Mouse (Mus musculus) naive thymus-derived CD4-positive, alpha-beta T cell, adult 2 months (primary cell): ENCODE results near the gene Rnf135.
"Not testable (repeated sequence)": the region's sequence is repeated elsewhere in the genome, so short reads cannot be mapped to it uniquely, and the experiment has no call there.

Experiments used
- DNase-seq: peaks from one replicate; pipeline ENCODE4 v3.0.0-alpha.2; 2011; ENCODE audit warnings: low read depth

The Rnf135 gene

GRCm38 (mm10) chr11:80183705-80184255 lies at the start of gene Rnf135:
Gene Rnf135, plus strand, starts transcription at chr11:80183851.
- peak; percentile 71 for DNase-seq

GRCm38 (mm10) chr11:80134744-80135143 lies 48.9 kb upstream of the Rnf135 start:
- no peak for DNase-seq

DNA sequence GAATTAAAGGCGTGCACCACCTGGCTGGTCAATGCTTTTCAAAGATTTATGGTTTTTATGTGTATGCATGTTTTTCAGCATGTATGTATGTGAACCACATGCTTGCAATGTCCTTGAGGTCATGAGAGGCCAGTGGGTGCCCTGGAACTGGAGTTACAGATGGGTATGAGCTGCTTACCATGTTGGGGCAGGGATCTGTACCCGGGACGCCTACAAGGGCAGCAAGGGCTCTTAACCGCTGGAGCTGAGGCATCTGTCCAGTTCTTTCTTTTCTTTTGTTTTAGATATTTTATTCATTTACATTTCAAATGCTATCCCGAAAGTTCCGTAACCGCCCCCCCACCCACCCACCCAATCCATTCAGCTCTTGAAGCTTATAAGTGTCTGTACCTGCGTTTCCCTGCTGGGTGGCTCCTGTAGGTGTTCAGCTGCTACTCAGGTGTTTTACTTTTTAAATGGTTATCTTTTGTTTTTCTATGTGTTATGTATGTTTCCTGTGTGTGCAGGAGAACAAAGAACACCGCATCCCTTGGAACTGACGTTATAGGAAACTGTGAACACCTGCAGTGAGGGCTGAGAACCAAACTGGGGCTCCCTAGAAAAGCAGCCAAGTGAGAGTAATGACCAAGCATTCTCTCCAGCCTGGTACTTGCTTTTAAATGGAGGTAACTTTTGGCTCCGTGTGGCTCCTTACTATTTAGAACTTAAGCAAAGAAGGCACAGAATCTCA lies 47.5 kb upstream of the Rnf135 start:
- DNase-seq = peak; percentile 32

- DNase-seq = no peak
Measured at GRCm38 (mm10) chr11:80136786-80137185, 46.9 kb upstream of the Rnf135 start.

DNA sequence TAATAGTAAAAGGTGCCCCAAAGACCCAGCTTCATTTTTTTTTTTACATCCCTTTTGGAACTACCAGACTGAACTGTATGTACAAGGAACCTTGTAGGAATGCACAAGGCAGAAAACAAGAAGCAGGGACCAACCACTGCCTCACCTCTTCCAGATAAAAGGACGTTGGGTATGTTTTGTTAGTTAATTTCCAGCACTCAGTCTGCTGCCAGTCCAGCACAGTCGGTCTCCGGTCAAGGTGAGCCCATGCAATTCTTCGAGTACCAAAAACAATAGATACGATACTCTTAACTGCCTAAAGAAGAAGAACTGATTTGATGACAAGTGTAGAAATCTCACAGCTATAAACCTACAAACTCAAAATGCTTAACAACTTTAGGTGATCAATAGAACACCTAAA lies 45.9 kb upstream of the Rnf135 start:
- DNase-seq = no peak

- DNase-seq = peak; percentile 85
Measured at GRCm38 (mm10) chr11:80141825-80142521, 41.7 kb upstream of the Rnf135 start, which contains the start of gene Tefm. Gene Tefm, minus strand, starts transcription at chr11:80142175.

DNA sequence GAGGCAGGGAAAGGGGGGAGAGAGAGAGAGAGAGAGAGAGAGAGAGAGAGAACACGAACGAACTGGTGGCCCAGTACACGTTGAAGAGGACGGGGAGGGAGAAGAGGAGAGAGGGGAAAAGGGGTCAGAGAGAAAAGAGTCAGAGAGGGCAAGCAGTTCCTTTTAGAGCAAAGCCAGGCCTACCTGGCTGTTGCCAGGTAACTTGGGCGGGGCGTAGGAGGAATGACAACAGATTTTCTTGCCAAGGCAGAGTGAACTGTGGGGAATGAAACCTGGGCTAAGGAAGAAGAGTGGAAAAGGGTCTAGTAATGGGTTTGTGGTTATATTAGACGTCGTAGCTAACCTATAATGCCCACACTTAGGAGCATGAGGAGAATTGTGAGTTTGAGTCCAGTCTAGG lies 40.8 kb upstream of the Rnf135 start:
- DNase-seq = no peak

DNA sequence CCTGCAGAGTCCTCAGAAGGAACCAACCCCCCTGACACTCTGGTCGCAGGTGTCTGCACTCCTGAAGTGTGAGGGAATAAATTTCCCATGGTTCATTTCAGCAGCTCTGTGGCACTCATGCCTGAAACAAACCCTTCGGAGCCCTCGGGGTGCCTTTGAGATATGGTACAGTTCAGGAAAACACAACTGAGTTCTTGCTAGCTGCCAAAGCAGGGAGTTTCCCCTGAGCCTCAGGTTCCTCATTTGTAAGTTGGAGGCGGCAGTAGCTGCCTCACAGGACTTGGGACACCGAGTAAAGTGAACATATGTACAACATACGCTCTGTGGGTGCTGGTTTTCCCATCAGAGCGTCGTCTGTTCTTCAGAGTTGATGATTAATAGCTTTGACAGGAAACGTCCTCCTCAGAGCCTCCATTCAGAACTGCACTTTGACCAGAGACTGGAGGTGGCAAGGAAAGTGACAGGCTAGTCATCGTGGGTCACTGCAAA lies 37.8 kb upstream of the Rnf135 start:
- DNase-seq = no peak

- DNase-seq = no peak
Measured at GRCm38 (mm10) chr11:80147748-80148147, 35.9 kb upstream of the Rnf135 start.

- DNase-seq = no peak
Measured at GRCm38 (mm10) chr11:80148313-80148712, 35.3 kb upstream of the Rnf135 start.

DNA sequence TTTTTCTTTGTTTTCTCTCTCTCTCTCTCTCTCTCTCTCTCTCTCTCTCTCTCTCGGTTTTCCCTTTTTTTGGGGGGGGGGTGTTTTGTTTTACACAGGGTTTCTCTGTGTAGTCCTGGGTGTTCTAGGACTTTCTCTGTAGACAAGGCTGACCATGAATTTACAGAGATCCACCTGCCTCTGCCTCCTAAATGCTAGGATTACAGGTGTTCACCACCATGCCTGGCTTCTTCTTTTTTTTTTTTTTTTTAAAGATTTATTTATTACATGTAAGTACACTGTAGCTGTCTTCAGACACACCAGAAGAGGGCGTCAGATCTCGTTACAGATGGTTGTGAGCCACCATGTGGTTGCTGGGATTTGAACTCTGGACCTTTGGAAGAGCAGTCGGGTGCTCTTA lies 34.7 kb upstream of the Rnf135 start:
- not testable (repeated sequence) for DNase-seq

- no peak for DNase-seq
Measured at GRCm38 (mm10) chr11:80149412-80150023, 34.1 kb upstream of the Rnf135 start.

DNA sequence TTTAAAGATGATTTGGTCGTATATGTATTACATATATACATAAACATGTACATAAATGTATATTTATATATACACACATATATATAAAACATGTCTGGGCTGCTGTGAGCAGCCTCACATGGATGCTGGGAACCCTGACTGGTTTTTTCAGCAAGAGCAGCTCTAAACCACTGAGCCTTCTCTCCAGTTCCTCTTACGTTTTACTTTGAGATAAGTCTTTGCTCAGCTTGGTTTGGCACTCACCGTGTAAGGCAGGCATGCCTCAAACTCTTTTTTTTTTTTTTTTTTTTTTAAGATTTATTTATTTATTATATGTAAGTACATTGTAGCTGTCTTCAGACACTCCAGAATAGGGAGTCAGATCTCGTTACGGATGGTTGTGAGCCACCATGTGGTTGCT lies 33.1 kb upstream of the Rnf135 start:
- no peak for DNase-seq

- DNase-seq = no peak
Measured at GRCm38 (mm10) chr11:80151541-80151940, 32.1 kb upstream of the Rnf135 start.

- DNase-seq = no peak
Measured at GRCm38 (mm10) chr11:80152376-80152775, 31.3 kb upstream of the Rnf135 start.

DNA sequence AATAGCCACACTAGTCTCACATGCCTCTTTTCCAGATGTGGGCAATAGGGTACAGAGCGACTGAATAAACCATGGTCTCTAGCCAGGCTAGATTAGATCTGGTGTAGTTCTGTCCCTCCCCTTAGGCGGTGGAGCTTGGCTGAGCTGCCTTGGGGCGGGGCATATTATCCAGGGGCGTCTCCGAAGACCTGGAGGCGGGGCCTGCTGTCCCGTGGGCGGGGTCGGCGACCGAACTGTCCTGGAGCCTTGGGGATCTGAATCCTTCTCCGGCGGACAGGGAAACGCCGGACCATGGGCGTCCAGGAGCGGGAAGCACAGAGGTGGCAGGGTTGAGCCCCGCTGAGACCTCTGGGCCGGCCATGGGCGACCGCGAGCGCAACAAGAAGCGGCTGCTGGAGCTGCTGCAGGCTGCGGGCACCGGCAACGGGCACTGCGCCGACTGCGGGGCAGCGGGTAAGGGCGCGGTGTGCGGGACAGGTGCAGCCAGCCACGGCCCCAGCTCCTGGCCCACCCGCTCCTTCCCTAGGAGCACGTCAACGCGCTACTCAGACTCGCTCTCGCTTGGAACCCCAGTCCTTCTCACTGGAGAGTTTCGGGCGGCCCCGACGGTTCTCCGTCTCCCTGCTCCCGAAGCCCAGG lies 29.7 kb upstream of the Rnf135 start, which contains the start of gene Adap2:
TSS of gene Adap2 (plus strand) at position 249 of the 639 bp plus-strand sequence.
- peak; percentile 89 for DNase-seq

DNA sequence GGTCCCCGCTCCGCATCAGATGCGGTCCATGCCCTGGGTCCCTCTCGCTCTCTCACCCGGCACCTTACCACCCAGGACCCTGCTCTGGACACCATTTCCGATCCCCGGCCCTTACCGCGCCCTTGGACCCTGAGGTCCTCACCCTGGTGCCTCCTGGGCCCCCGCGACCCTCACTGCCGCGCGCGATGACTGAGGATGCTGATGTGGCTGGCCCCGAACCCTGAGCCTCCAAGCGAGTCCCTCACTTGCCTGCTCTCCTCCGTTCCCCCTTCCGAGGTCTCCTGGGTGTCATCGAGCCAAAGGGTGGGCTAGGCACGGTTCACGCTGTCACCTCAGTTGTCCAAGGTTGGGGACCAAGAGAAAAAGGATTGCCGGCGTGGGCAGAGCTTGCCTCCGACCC lies 29.1 kb upstream of the Rnf135 start:
- DNase-seq = no peak

GRCm38 (mm10) chr11:80155541-80155940 lies 28.1 kb upstream of the Rnf135 start:
- DNase-seq = no peak

DNA sequence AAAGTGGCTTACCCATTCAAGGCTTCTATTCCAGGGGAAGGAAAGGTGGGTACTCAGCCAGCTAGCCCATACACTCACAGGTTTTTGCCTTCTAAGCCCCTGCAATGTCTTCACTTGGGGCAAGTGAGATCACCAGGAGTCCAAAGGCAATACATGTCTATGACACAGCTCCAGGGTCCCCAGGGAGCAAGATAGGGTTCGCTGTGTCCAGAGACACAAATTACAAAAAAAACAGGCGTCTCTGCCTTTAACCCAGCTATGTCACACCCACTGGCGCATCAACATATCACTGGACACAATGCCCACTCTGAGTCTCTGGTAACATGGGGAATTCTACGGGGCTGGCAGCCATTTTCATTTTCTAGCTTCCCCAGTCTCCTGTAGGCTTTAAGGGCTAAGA lies 27.7 kb upstream of the Rnf135 start:
- DNase-seq = no peak

DNA sequence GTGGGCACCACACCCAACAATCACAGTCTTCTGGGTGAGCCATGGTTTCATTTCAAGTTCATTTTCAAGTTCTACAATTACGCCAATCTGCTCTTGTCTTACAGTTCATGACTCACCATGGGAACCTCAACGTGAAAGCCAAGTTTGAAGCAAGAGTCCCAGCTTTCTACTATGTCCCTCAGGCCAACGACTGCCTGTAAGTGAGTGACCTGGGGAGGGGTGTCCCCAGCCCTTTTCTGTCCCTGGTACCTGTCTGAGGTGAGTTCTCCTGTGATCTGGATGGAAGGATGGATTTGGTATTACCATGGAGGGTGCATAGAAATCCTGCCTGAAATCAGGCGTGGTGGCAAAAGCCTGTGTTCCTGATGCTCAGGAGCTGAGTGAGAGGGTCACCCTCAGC lies 26.8 kb upstream of the Rnf135 start:
- no peak for DNase-seq

DNA sequence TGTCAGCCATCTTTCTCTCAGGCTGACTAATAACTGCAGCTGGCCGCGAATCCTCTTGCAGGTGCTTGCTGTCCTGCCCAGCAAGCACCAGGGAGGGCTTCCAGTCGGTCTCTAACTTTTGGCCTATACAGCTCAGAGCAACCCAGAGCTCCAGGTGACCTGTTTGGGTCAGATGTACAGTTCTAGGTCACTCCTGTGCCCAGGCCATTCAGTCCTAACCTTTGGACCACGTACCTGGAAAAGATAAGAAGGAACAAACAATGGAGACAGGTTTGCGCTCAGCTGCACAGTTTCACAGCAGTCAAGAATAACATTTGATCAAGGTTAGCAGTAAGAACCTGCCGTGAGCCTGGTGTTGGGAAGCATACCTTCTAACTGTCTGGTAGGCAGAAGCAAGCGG lies 24.6 kb upstream of the Rnf135 start:
- no peak for DNase-seq

DNA sequence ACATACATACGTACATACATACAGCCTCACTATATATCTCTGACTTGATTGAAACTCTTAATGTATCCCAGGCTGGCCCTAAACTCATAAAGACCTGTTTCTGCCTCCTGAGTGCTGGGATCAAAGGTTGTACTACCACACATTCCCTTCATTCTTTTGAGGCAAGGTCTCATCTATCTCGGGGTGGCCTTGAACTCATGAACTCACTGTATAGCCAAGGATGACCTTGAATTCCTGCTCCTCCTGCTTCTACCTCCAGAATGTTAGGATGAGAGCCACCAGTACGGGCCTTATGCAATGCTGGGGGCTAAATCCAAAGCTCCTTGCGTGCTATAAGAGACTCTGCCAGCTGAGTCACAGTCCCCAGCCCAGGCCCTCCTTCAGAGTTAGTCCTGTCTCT lies 22.6 kb upstream of the Rnf135 start:
- DNase-seq = no peak
